27 mouse cellular contexts compared by ENCODE assay signal in the genomic region with DNA sequence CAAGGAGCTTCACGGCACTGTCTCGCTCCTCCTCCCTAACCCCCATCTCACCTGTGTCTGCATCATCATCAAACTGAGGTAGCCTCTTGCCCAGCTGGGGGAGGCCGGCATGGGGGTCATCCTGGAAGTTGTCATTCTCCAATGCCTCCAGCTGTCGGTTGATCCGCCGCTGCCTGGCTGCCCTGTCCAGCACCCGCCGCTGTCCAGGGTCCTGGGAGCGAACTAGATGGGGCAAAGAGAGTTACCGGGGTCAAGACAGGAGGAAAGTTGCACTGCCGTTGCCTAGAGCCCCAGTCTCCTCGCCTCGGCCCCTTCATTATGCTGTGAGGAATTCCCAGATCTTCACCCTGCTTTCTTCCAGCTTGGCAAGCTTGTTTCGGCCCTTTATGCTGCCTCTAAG. TPM values are rescaled to one million over a fixed set of nuclear protein-coding genes. Genes with fewer than 3 reads are reported as not detected.
DNase-seq lines count a peak whose midpoint lies in the region; TF ChIP-seq lines count a peak whose summit lies in the region.
"Had no signal": no experiment of that assay in that cellular context is flagged by ENCODE, and none has a peak within 500 bp of the region (broad histone marks: within the 10 kb centered on the region; RNA-seq: fewer than 3 reads in every experiment).

No protein-coding gene starts in this region.

- DNase-seq in cerebellum, adult 9-10 months: peak; percentile 23
- no peak for DNase-seq in cerebellum, postnatal 14 days
- DNase-seq in kidney, postnatal 10 days: peak; percentile 60
- no peak for DNase-seq in kidney, postnatal 14 days
- peak; percentile 33 for DNase-seq in embryo, embryonic 11 days
- DNase-seq in thymus, postnatal 0 days (ENCODE audit: low spot score): no peak
- DNase-seq: adrenal gland, postnatal 14 days; cerebellum, adult 11 months; cerebellum, postnatal 25 days; heart, postnatal 36 days; kidney, adult 9 months; kidney, postnatal 25 days; liver, postnatal 0 days; retina, postnatal 1 day; right cerebral cortex, postnatal 25 days; thymus, adult 18-20 months; thymus, postnatal 36 days had no signal

- TF ChIP-seq POLR2A in myocyte (IDR thresholded peaks at IDR 0.05; ENCODE audit: insufficient read length, low read depth): no peak

- H3K79me2 ChIP-seq in myocyte (ENCODE audit: control insufficient read depth, insufficient read depth): no peaks in the 10 kb centered on the region

- H3K27me3 ChIP-seq in myocyte (ENCODE audit: control insufficient read depth, insufficient read depth, insufficient read length): no peaks in the 10 kb centered on the region
- H3K27me3 ChIP-seq: forebrain, embryonic 15.5 days; hindbrain, embryonic 13.5 days; liver, embryonic 12.5 days; midbrain, embryonic 13.5 days; neural tube, embryonic 15.5 days had no signal

- H3K36me3 ChIP-seq in myocyte (ENCODE audit: control insufficient read depth, insufficient read depth): peaks cover 7% of the 10 kb centered on the region

- no peak overlapping the region for H3ac ChIP-seq in myocyte (ENCODE audit: control insufficient read depth, insufficient read length)

- H3K4me3 ChIP-seq in myocyte: no peak overlapping the region
- H3K4me3 ChIP-seq: forebrain, embryonic 15.5 days; hindbrain, embryonic 13.5 days; layer of hippocampus, adult 2 months; left cerebral cortex, adult 2 months; neural tube, embryonic 15.5 days had no signal

- H3K4me2 ChIP-seq in myocyte (ENCODE audit: low read depth): no peak overlapping the region
- H3K4me2 ChIP-seq: forebrain, embryonic 15.5 days; hindbrain, embryonic 13.5 days; midbrain, embryonic 13.5 days; neural tube, embryonic 15.5 days had no signal

TF ChIP-seq in myocyte, 11 proteins besides CTCF, POLR2A, EP300 and RAD21:
- TF ChIP-seq CEBPB (IDR thresholded peaks at IDR 0.05; ENCODE audit: insufficient read depth, poor library complexity, severe bottlenecking) (no peak), MYOD1 (IDR thresholded peaks at IDR 0.05; ENCODE audit: control insufficient read depth in 1 of 3, insufficient read length in 2 of 3, low read depth in 2 of 3) (no peak), REST (IDR thresholded peaks at IDR 0.05; ENCODE audit: insufficient read depth, insufficient read length) (peak; percentile 82), MAX (IDR thresholded peaks at IDR 0.05; ENCODE audit: low read depth) (no peak), SRF (IDR thresholded peaks at IDR 0.05; ENCODE audit: control insufficient read depth, insufficient read length, low read depth) (no peak), MYOG (IDR thresholded peaks at IDR 0.05; ENCODE audit: control insufficient read depth in 1 of 3, insufficient read depth in 1 of 3, insufficient read length in 2 of 3, low read depth in 2 of 3) (no peak), E2F4 (IDR thresholded peaks at IDR 0.05; ENCODE audit: insufficient read depth) (no peak), USF1 (IDR thresholded peaks at IDR 0.05; ENCODE audit: low read depth) (no peak)

RNA-seq across cellular contexts. Expression of a gene that starts 2.0 kb away (rescaled TPM):
- polyA plus RNA-seq in myocyte (2012; fragmentation: generic; extraction: Trizol): 124 TPM
- 9.4 and 9.9 TPM in 2 replicates for polyA plus RNA-seq in thymus, postnatal 0 days (2015; fragmentation: Nextera tagmentation; extraction: Ambion mirVana)

RNA-seq across cellular contexts. Expression of a gene that starts 3.0 kb away (rescaled TPM):
- 97.7 TPM for polyA plus RNA-seq in myocyte (2012; fragmentation: generic; extraction: Trizol)
- polyA plus RNA-seq in thymus, postnatal 0 days (2015; fragmentation: Nextera tagmentation; extraction: Ambion mirVana): 66.8 and 72.3 TPM in 2 replicates

RNA-seq across cellular contexts. Expression of a gene that starts 18.4 kb away (rescaled TPM):
- 0.23 TPM for polyA plus RNA-seq in myocyte (2012; fragmentation: generic; extraction: Trizol)
- polyA plus RNA-seq in thymus, postnatal 0 days (2015; fragmentation: Nextera tagmentation; extraction: Ambion mirVana): 1.2 and 2.2 TPM in 2 replicates
- polyA plus RNA-seq: macrophage had no signal

RNA-seq across cellular contexts. Expression of a gene that starts 31.8 kb away (rescaled TPM):
- 283 TPM for polyA plus RNA-seq in myocyte (2012; fragmentation: generic; extraction: Trizol)
- polyA plus RNA-seq in thymus, postnatal 0 days (2015; fragmentation: Nextera tagmentation; extraction: Ambion mirVana): 298 and 312 TPM in 2 replicates

RNA-seq across cellular contexts. Expression of a gene that starts 41.4 kb away (rescaled TPM):
- 0.04 TPM for polyA plus RNA-seq in myocyte (2012; fragmentation: generic; extraction: Trizol)
- 0.18 and 0.24 TPM in 2 replicates for polyA plus RNA-seq in thymus, postnatal 0 days (2015; fragmentation: Nextera tagmentation; extraction: Ambion mirVana)
- polyA plus RNA-seq: heart, embryonic 14.5 days; liver, embryonic 12.5 days; liver, postnatal 0 days; macrophage had no signal

Comparison
In these comparisons a context has a peak if more than half of its experiments do, and no peak if none do; other contexts are left out.
1. DNase-seq: peak in cerebellum, adult 9-10 months (single experiment), kidney, postnatal 10 days (single experiment) and embryo, embryonic 11 days (single experiment); none in cerebellum, postnatal 14 days (0 of 2), kidney, postnatal 14 days (single experiment) and thymus, postnatal 0 days (single experiment).
2. RNA of a gene that starts 2.0 kb away (polyA plus RNA-seq): 124 TPM in myocyte (single experiment); 9.4 to 9.9 TPM in thymus, postnatal 0 days; every median in the first group is over 10 times any median in the second.